Mouse (Mus musculus): ENCODE results near the gene Clec4b2. TPM values are rescaled to one million over a fixed set of nuclear protein-coding genes. Genes with fewer than 3 reads are reported as not detected.
"Not testable (repeated sequence)": the region's sequence is repeated elsewhere in the genome, so short reads cannot be mapped to it uniquely, and the experiment has no call there.

The Clec4b2 gene
- polyA plus RNA-seq (2016; fragmentation: Nextera tagmentation; extraction: Ambion mirVana) = not detected in 2 replicates

GRCm38 (mm10) chr6:123172593-123172992 is at the start of gene Clec4b2:
Gene Clec4b2, plus strand, starts transcription at chr6:123172893.
- H3K27ac ChIP-seq = no peak within 1 kb of the TSS
- 92% methylated on average over 4 of the region's 4 CpGs for WGBS
- H3K36me3 ChIP-seq = no peaks in the 10 kb centered on the region
- no peak within 1 kb of the TSS for H3K4me2 ChIP-seq
- H3K9me3 ChIP-seq = peaks cover 13% of the 10 kb centered on the region; the same call in 1 of the 2 replicates
- no peak for ATAC-seq (ENCODE audit: insufficient number of reproducible peaks, insufficient read depth, low FRiP score, low TSS enrichment, low read depth)
- no peak within 1 kb of the TSS for H3K4me3 ChIP-seq (replicated peaks)
- no peaks in the 10 kb centered on the region for H3K4me1 ChIP-seq (replicated peaks)
- H3K9ac ChIP-seq (replicated peaks) = no peak within 1 kb of the TSS
- H3K27me3 ChIP-seq = no peaks in the 10 kb centered on the region

GRCm38 (mm10) chr6:123123195-123123594 is 49.5 kb upstream of the Clec4b2 start:
- Histone ChIP-seq H3K9me3 (0 out of 2 replicates have a peak, but pooled peaks cover 3% of the 10 kb centered on the region), H3K9ac (replicated peaks) (no peak overlapping the region), H3K27me3 (no peaks in the 10 kb centered on the region), H3K27ac (no peak overlapping the region), H3K4me1 (replicated peaks) (no peaks in the 10 kb centered on the region), H3K4me3 (replicated peaks) (no peak overlapping the region), H3K36me3 (no peaks in the 10 kb centered on the region), H3K4me2 (no peak overlapping the region)
- 83% methylated on average over 3 of the region's 3 CpGs for WGBS
- no peak for ATAC-seq (ENCODE audit: insufficient number of reproducible peaks, insufficient read depth, low FRiP score, low TSS enrichment, low read depth)

DNA sequence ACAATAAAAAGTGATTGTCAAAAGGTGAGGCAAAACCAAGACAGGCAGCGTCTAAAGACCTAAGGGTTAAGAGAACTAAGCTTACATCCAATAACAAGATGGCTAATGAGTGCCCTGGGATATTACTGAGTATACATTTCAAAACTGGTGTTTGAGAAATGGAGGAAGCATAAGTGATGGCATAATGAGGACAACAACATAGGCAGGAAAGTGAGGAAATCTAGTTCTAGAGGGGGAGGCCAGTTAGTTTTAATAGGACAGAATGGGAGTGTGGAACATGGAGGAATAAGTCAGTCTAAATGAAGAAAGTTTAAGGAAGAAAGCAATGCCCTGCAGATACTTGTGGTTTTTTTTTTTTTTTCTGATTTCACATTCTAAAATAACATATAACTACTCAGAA is 45.5 kb upstream of the Clec4b2 start:
- H3K27ac ChIP-seq = no peak overlapping the region
- H3K4me3 ChIP-seq (replicated peaks) = no peak overlapping the region
- H3K27me3 ChIP-seq = no peaks in the 10 kb centered on the region
- H3K9me3 ChIP-seq = no peaks in the 10 kb centered on the region
- H3K4me2 ChIP-seq = no peak overlapping the region
- H3K9ac ChIP-seq (replicated peaks) = no peak overlapping the region
- no peaks in the 10 kb centered on the region for H3K36me3 ChIP-seq
- no peak for ATAC-seq (ENCODE audit: insufficient number of reproducible peaks, insufficient read depth, low FRiP score, low TSS enrichment, low read depth)
- WGBS = 58% methylated on average over 1 of the region's 1 CpGs
- H3K4me1 ChIP-seq (replicated peaks) = no peaks in the 10 kb centered on the region

DNA sequence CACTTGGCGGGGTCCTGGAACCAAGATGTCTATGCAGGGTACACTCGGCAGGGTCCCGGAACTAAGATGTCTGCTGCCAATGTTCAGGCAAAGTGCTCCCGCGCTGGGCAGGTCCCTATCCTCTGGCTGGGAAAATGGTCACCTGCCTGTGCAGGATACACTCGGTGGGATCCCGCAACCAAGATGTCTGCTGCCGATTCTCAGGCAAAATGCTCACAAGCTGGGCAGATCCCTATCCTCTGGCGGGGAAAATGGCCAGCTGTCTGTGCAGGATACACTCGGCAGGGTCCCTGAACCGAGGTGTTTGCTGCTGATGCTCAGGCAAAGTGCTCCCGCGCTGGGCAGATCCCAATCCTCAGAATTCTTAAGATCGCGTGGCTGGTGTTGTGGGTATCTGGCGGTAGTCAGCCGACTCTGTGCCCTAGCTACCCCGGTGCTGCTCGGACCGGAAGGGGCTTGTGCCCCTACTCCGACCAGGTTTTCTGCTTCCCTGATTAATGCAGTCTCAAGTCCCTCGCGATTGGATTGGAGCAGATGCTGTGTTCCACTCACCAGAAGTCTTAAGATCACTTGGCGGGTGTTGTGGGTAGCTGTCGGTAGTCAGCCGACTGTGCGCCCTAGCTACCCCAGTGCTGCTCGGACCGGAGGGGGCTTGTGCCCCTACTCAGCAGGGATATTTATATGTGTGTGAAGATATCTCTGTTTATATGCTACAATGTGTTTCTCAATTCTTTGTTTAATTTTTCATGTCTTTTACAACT is 34.7 kb upstream of the Clec4b2 start:
- WGBS = 71% methylated on average over 29 of the region's 29 CpGs
- H3K27ac ChIP-seq = not testable (repeated sequence)

GRCm38 (mm10) chr6:123170106-123170505 is 2.6 kb upstream of the Clec4b2 start:
- WGBS = 43% methylated on average over 1 of the region's 1 CpGs
- H3K27ac ChIP-seq = no peak overlapping the region
- no peaks in the 10 kb centered on the region for H3K4me1 ChIP-seq (replicated peaks)
- no peak for ATAC-seq (ENCODE audit: insufficient number of reproducible peaks, insufficient read depth, low FRiP score, low TSS enrichment, low read depth)
- peaks cover 8% of the 10 kb centered on the region; the same call in 1 of the 2 replicates for H3K9me3 ChIP-seq
- H3K27me3 ChIP-seq = no peaks in the 10 kb centered on the region
- H3K9ac ChIP-seq (replicated peaks) = no peak overlapping the region
- no peak overlapping the region for H3K4me3 ChIP-seq (replicated peaks)
- H3K4me2 ChIP-seq = no peak overlapping the region
- no peaks in the 10 kb centered on the region for H3K36me3 ChIP-seq

More for the DNA sequence above, 34.7 kb upstream of the Clec4b2 start:
- not testable (repeated sequence) for H3K4me3 ChIP-seq (replicated peaks); H3K9me3 ChIP-seq; H3K36me3 ChIP-seq; H3K4me1 ChIP-seq (replicated peaks); ATAC-seq (ENCODE audit: insufficient number of reproducible peaks, insufficient read depth, low FRiP score, low TSS enrichment, low read depth); H3K27me3 ChIP-seq; H3K4me2 ChIP-seq; H3K9ac ChIP-seq (replicated peaks)

GRCm38 (mm10) chr6:123171040-123171439 is 1.7 kb upstream of the Clec4b2 start:
- H3K4me2 ChIP-seq = no peak overlapping the region
- H3K27me3 ChIP-seq = no peaks in the 10 kb centered on the region
- H3K4me1 ChIP-seq (replicated peaks) = no peaks in the 10 kb centered on the region
- no peak overlapping the region for H3K9ac ChIP-seq (replicated peaks)
- no peak overlapping the region for H3K4me3 ChIP-seq (replicated peaks)
- H3K36me3 ChIP-seq = no peaks in the 10 kb centered on the region
- no peak for ATAC-seq (ENCODE audit: insufficient number of reproducible peaks, insufficient read depth, low FRiP score, low TSS enrichment, low read depth)
- H3K9me3 ChIP-seq = peaks cover 10% of the 10 kb centered on the region; the same call in 1 of the 2 replicates
- H3K27ac ChIP-seq = no peak overlapping the region

DNA sequence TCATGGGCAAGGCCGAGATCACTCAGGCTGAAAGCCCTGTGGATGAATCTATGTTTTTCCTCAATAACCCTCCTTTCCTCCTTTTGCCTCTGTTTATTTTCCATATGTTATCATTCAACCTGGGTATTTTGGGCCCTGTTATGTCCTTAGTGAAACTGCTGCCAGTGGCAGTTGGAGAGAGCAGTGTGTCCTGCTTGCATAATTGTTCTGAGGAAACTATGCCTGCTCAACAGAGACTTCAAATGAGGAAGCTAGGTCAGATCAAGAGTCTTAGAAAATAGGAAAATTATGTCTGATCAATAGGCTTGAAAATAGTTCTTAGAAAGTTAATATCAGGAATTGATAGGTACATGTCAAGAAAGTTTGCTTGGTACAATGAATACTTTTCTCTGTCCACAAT is 2.9 kb downstream of the Clec4b2 start:
- Histone ChIP-seq H3K9me3 (0 out of 2 replicates have a peak, but pooled peaks cover 5% of the 10 kb centered on the region), H3K4me2 (no peak overlapping the region), H3K4me1 (replicated peaks) (no peaks in the 10 kb centered on the region), H3K36me3 (no peaks in the 10 kb centered on the region), H3K4me3 (replicated peaks) (no peak overlapping the region), H3K27ac (no peak overlapping the region), H3K27me3 (no peaks in the 10 kb centered on the region), H3K9ac (replicated peaks) (no peak overlapping the region)
- whole genome bisulfite sequencing = 77% methylated on average over 1 of the region's 1 CpGs
- no peak for ATAC-seq (ENCODE audit: insufficient number of reproducible peaks, insufficient read depth, low FRiP score, low TSS enrichment, low read depth)

DNA sequence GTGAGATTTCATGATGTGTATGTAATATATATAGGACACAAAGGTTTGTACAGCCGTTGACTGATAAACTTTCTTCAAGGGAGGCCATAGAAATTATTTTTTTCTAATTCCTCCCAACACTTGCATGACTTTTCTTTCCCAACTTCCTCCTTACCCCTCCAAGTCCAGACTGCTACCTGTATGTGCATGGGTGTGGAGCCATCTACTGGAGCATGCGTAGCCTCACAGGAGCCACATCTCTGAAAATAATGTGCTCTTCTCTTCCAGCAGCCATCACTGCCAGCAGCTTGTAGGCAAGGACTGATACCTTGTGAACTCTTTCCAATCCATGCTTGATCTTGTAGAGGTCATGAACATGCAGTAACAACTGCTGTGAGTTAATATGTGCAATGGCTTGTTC is 12.2 kb downstream of the Clec4b2 start:
- WGBS = 70% methylated on average over 2 of the region's 2 CpGs
- not testable (repeated sequence) for H3K4me3 ChIP-seq (replicated peaks); H3K4me2 ChIP-seq; H3K36me3 ChIP-seq; H3K9me3 ChIP-seq; H3K4me1 ChIP-seq (replicated peaks); H3K27ac ChIP-seq; H3K9ac ChIP-seq (replicated peaks); ATAC-seq (ENCODE audit: insufficient number of reproducible peaks, insufficient read depth, low FRiP score, low TSS enrichment, low read depth); H3K27me3 ChIP-seq

GRCm38 (mm10) chr6:123207187-123208076 is 34.7 kb downstream of the Clec4b2 start:
- no peaks in the 10 kb centered on the region for H3K27me3 ChIP-seq

DNA sequence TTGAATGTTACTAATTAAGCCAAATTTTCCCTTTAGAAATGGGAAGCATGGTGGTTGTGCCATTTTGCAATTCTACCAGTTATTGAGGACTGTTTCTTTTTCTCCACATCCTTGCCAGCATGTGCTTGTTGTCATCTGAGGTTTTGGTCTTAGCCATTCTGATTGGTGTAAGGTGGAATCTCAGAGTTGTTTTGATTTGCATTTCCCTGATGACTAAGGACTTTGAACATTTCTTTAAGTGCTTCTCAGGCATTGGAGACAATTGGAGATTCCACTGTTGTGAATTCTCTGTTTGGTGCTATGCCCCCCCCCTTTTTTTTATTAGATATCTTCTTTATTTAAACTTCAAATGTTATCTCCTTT is 35.4 kb downstream of the Clec4b2 start:
- not testable (repeated sequence) for H3K27me3 ChIP-seq; H3K9ac ChIP-seq (replicated peaks); H3K4me1 ChIP-seq (replicated peaks); H3K36me3 ChIP-seq; H3K4me3 ChIP-seq (replicated peaks); H3K27ac ChIP-seq; ATAC-seq (ENCODE audit: insufficient number of reproducible peaks, insufficient read depth, low FRiP score, low TSS enrichment, low read depth); H3K4me2 ChIP-seq
- H3K9me3 ChIP-seq = peaks cover 12% of the 10 kb centered on the region; the same call in 1 of the 2 replicates

More at GRCm38 (mm10) chr6:123207187-123208076, 34.7 kb downstream of the Clec4b2 start:
- no peak for ATAC-seq (ENCODE audit: insufficient number of reproducible peaks, insufficient read depth, low FRiP score, low TSS enrichment, low read depth)
- Histone ChIP-seq H3K4me1 (replicated peaks) (no peaks in the 10 kb centered on the region), H3K9ac (replicated peaks) (no peak overlapping the region), H3K36me3 (no peaks in the 10 kb centered on the region), H3K4me2 (no peak overlapping the region), H3K27ac (no peak overlapping the region), H3K4me3 (replicated peaks) (no peak overlapping the region), H3K9me3 (peaks cover 12% of the 10 kb centered on the region; the same call in 1 of the 2 replicates)
- WGBS = 80% methylated on average over 1 of the region's 1 CpGs

GRCm38 (mm10) chr6:123211726-123212125 is 39.0 kb downstream of the Clec4b2 start:
- H3K4me2 ChIP-seq = no peak overlapping the region
- ATAC-seq (ENCODE audit: insufficient number of reproducible peaks, insufficient read depth, low FRiP score, low TSS enrichment, low read depth) = no peak
- no peaks in the 10 kb centered on the region for H3K27me3 ChIP-seq
- WGBS = 75% methylated on average over 1 of the region's 1 CpGs
- no peak overlapping the region for H3K4me3 ChIP-seq (replicated peaks)
- H3K4me1 ChIP-seq (replicated peaks) = no peaks in the 10 kb centered on the region
- peaks cover 15% of the 10 kb centered on the region; the same call in 1 of the 2 replicates for H3K9me3 ChIP-seq
- no peaks in the 10 kb centered on the region for H3K36me3 ChIP-seq
- no peak overlapping the region for H3K9ac ChIP-seq (replicated peaks)
- H3K27ac ChIP-seq = no peak overlapping the region
